Mouse (Mus musculus): ENCODE data around the gene Frem3. TPM values are rescaled to one million over a fixed set of nuclear protein-coding genes. Genes with fewer than 3 reads are reported as not detected.

The Frem3 gene
- polyA plus RNA-seq, 1 experiment from 2014 or later: 0.18 TPM

- no peak overlapping the region for H3K4me2 ChIP-seq
- no peak overlapping the region for H3K27ac ChIP-seq
- H3K9me3 ChIP-seq (replicated peaks): no peaks in the 10 kb centered on the region
- H3K4me1 ChIP-seq (replicated peaks): no peaks in the 10 kb centered on the region
- DNase-seq (no peak), ATAC-seq (ENCODE audit: low read depth) (no peak)
- no peak overlapping the region for H3K9ac ChIP-seq
- H3K27me3 ChIP-seq: peaks cover 27% of the 10 kb centered on the region
- no peaks in the 10 kb centered on the region for H3K36me3 ChIP-seq
- no peak overlapping the region for H3K4me3 ChIP-seq (replicated peaks)
- 39% methylated on average over 4 of the region's 4 CpGs for WGBS (ENCODE audit: insufficient replicate concordance)
Measured at GRCm38 (mm10) chr8:80607082-80607481, 3.8 kb upstream of the Frem3 start.

- 12% methylated on average over 12 of the region's 12 CpGs for WGBS (ENCODE audit: insufficient replicate concordance)
- Histone ChIP-seq H3K9me3 (replicated peaks) (no peaks in the 10 kb centered on the region), H3K4me3 (replicated peaks) (no peak overlapping the region), H3K4me1 (replicated peaks) (no peaks in the 10 kb centered on the region), H3K36me3 (no peaks in the 10 kb centered on the region), H3K4me2 (no peak overlapping the region), H3K9ac (no peak overlapping the region), H3K27me3 (peaks cover 51% of the 10 kb centered on the region), H3K27ac (no peak overlapping the region)
- DNase-seq (no peak), ATAC-seq (ENCODE audit: low read depth) (no peak)
Measured at GRCm38 (mm10) chr8:80611441-80611751, 516 bp downstream of the Frem3 start.

- Histone ChIP-seq H3K9ac (no peak overlapping the region), H3K27ac (no peak overlapping the region), H3K4me2 (no peak overlapping the region), H3K9me3 (replicated peaks) (no peaks in the 10 kb centered on the region), H3K36me3 (no peaks in the 10 kb centered on the region), H3K4me1 (replicated peaks) (no peaks in the 10 kb centered on the region), H3K4me3 (replicated peaks) (no peak overlapping the region), H3K27me3 (no peaks in the 10 kb centered on the region)
- WGBS (ENCODE audit: insufficient replicate concordance): 35% methylated on average over 3 of the region's 3 CpGs
- no peak for DNase-seq
- no peak for ATAC-seq (ENCODE audit: low read depth)
Measured at GRCm38 (mm10) chr8:80619787-80620186, 8.9 kb downstream of the Frem3 start.

- DNase-seq: no peak
- H3K9me3 ChIP-seq (replicated peaks): no peaks in the 10 kb centered on the region
- H3K36me3 ChIP-seq: no peaks in the 10 kb centered on the region
- WGBS (ENCODE audit: insufficient replicate concordance): 72% methylated on average over 6 of the region's 6 CpGs
- no peak overlapping the region for H3K9ac ChIP-seq
- H3K4me2 ChIP-seq: no peak overlapping the region
- peaks cover under 1% of the 10 kb centered on the region; the same call in 1 of the 2 replicates for H3K4me1 ChIP-seq (replicated peaks)
- H3K4me3 ChIP-seq (replicated peaks): no peak overlapping the region
- no peaks in the 10 kb centered on the region for H3K27me3 ChIP-seq
- H3K27ac ChIP-seq: no peak overlapping the region
- no peak for ATAC-seq (ENCODE audit: low read depth)
Measured at GRCm38 (mm10) chr8:80647394-80647793, 36.5 kb downstream of the Frem3 start.

GRCm38 (mm10) chr8:80657639-80658038, 46.8 kb downstream of the Frem3 start:
- Histone ChIP-seq H3K4me1 (replicated peaks) (peaks cover 39% of the 10 kb centered on the region), H3K27ac (peak overlapping the region; percentile 36; the same call in 1 of the 2 replicates), H3K27me3 (no peaks in the 10 kb centered on the region), H3K4me3 (replicated peaks) (no peak overlapping the region), H3K36me3 (no peaks in the 10 kb centered on the region), H3K9me3 (replicated peaks) (no peaks in the 10 kb centered on the region), H3K9ac (no peak overlapping the region), H3K4me2 (no peak overlapping the region)
- ATAC-seq (ENCODE audit: low read depth) (peak; percentile 42), DNase-seq (peak; percentile 13)
- WGBS (ENCODE audit: insufficient replicate concordance): 5% methylated on average over 4 of the region's 4 CpGs

GRCm38 (mm10) chr8:80661055-80661454, 50.2 kb downstream of the Frem3 start:
- ATAC-seq (ENCODE audit: low read depth) (peak; percentile 96), DNase-seq (peak; percentile 51)
- WGBS (ENCODE audit: insufficient replicate concordance): 8% methylated on average over 4 of the region's 4 CpGs
- H3K27ac ChIP-seq: peak overlapping the region; percentile 77
- peak overlapping the region; percentile 23; the same call in 1 of the 2 replicates for H3K4me2 ChIP-seq
- no peaks in the 10 kb centered on the region for H3K27me3 ChIP-seq
- H3K36me3 ChIP-seq: no peaks in the 10 kb centered on the region
- H3K9ac ChIP-seq: peak overlapping the region; percentile 50
- peaks cover 42% of the 10 kb centered on the region for H3K4me1 ChIP-seq (replicated peaks)
- no peaks in the 10 kb centered on the region for H3K9me3 ChIP-seq (replicated peaks)
- H3K4me3 ChIP-seq (replicated peaks): no peak overlapping the region

- Histone ChIP-seq H3K4me1 (replicated peaks) (peaks cover 31% of the 10 kb centered on the region), H3K4me2 (no peak overlapping the region), H3K4me3 (replicated peaks) (no peak overlapping the region), H3K27me3 (no peaks in the 10 kb centered on the region), H3K9me3 (replicated peaks) (no peaks in the 10 kb centered on the region), H3K9ac (no peak overlapping the region), H3K36me3 (no peaks in the 10 kb centered on the region), H3K27ac (no peak overlapping the region)
- WGBS (ENCODE audit: insufficient replicate concordance): 22% methylated on average over 3 of the region's 3 CpGs
- DNase-seq (no peak), ATAC-seq (ENCODE audit: low read depth) (no peak)
Measured at GRCm38 (mm10) chr8:80663476-80663875, 52.6 kb downstream of the Frem3 start.

GRCm38 (mm10) chr8:80669277-80669901, 58.5 kb downstream of the Frem3 start:
- Histone ChIP-seq H3K4me3 (replicated peaks) (no peak overlapping the region), H3K27ac (peak overlapping the region; percentile 34; the same call in 1 of the 2 replicates), H3K4me2 (no peak overlapping the region), H3K27me3 (no peaks in the 10 kb centered on the region), H3K9ac (no peak overlapping the region), H3K36me3 (no peaks in the 10 kb centered on the region), H3K4me1 (replicated peaks) (peaks cover 12% of the 10 kb centered on the region), H3K9me3 (replicated peaks) (no peaks in the 10 kb centered on the region)
- ATAC-seq (ENCODE audit: low read depth): no peak
- WGBS (ENCODE audit: insufficient replicate concordance): 53% methylated on average over 17 of the region's 17 CpGs
- no peak for DNase-seq

- Histone ChIP-seq H3K4me1 (replicated peaks) (peaks cover 53% of the 10 kb centered on the region), H3K36me3 (no peaks in the 10 kb centered on the region), H3K27me3 (no peaks in the 10 kb centered on the region), H3K4me3 (replicated peaks) (no peak overlapping the region), H3K9me3 (replicated peaks) (no peaks in the 10 kb centered on the region), H3K9ac (no peak overlapping the region), H3K4me2 (0 out of 2 replicates have a peak overlapping the region, but pooled peaks have one; percentile 17), H3K27ac (peak overlapping the region; percentile 69)
- ATAC-seq (ENCODE audit: low read depth): peak; percentile 54
- WGBS (ENCODE audit: insufficient replicate concordance): 44% methylated on average over 5 of the region's 5 CpGs
- peak; percentile 44 for DNase-seq
Measured at GRCm38 (mm10) chr8:80682594-80682993, 71.7 kb downstream of the Frem3 start.

- DNase-seq: peak; percentile 50
- H3K4me2 ChIP-seq: 0 out of 2 replicates have a peak overlapping the region, but pooled peaks have one; percentile 3
- 0 out of 2 replicates have a peak overlapping the region, but pooled peaks have one; percentile 8 for H3K9ac ChIP-seq
- no peak overlapping the region for H3K4me3 ChIP-seq (replicated peaks)
- H3K27ac ChIP-seq: peak overlapping the region; percentile 22
- H3K9me3 ChIP-seq (replicated peaks): no peaks in the 10 kb centered on the region
- WGBS (ENCODE audit: insufficient replicate concordance): 23% methylated on average over 5 of the region's 5 CpGs
- H3K27me3 ChIP-seq: no peaks in the 10 kb centered on the region
- H3K36me3 ChIP-seq: no peaks in the 10 kb centered on the region
- H3K4me1 ChIP-seq (replicated peaks): peaks cover 64% of the 10 kb centered on the region
- ATAC-seq (ENCODE audit: low read depth): peak; percentile 80
Measured at GRCm38 (mm10) chr8:80683756-80684335, 73.0 kb downstream of the Frem3 start.

- Histone ChIP-seq H3K4me3 (replicated peaks) (no peak overlapping the region), H3K27me3 (no peaks in the 10 kb centered on the region), H3K9me3 (replicated peaks) (no peaks in the 10 kb centered on the region), H3K36me3 (no peaks in the 10 kb centered on the region), H3K4me2 (peak overlapping the region; percentile 17; the same call in 1 of the 2 replicates), H3K4me1 (replicated peaks) (peaks cover 55% of the 10 kb centered on the region), H3K9ac (0 out of 2 replicates have a peak overlapping the region, but pooled peaks have one; percentile 24), H3K27ac (0 out of 2 replicates have a peak overlapping the region, but pooled peaks have one; percentile 20)
- ATAC-seq (ENCODE audit: low read depth) (peak; percentile 90), DNase-seq (peak; percentile 79)
- 11% methylated on average over 4 of the region's 4 CpGs for WGBS (ENCODE audit: insufficient replicate concordance)
Measured at GRCm38 (mm10) chr8:80688141-80688540, 77.3 kb downstream of the Frem3 start.
